Mouse (Mus musculus) right cerebral cortex, postnatal 10 days (tissue): ENCODE data around the gene Eps15.

Source experiments
- DNase-seq, 2 experiments: peaks; one replicate each; pipeline ENCODE4 v3.0.0; 2021; ENCODE audit warnings: low spot score in 2 of 2

Gene Eps15

GRCm38 (mm10) chr4:109432668-109433375 is 152.8 kb downstream of the Eps15 start:
- no peak for DNase-seq

GRCm38 (mm10) chr4:109433641-109434040 is 153.6 kb downstream of the Eps15 start:
- no peak for DNase-seq

- DNase-seq: no peak
These were observed 154.2 kb downstream of the Eps15 start for GRCm38 (mm10) chr4:109434256-109434655.
